Mouse (Mus musculus): ENCODE measurements around the gene Inhbc.
A peak's percentile ranks its signal among the peaks of the same experiment; 100 is the strongest.

Gene Inhbc

DNA sequence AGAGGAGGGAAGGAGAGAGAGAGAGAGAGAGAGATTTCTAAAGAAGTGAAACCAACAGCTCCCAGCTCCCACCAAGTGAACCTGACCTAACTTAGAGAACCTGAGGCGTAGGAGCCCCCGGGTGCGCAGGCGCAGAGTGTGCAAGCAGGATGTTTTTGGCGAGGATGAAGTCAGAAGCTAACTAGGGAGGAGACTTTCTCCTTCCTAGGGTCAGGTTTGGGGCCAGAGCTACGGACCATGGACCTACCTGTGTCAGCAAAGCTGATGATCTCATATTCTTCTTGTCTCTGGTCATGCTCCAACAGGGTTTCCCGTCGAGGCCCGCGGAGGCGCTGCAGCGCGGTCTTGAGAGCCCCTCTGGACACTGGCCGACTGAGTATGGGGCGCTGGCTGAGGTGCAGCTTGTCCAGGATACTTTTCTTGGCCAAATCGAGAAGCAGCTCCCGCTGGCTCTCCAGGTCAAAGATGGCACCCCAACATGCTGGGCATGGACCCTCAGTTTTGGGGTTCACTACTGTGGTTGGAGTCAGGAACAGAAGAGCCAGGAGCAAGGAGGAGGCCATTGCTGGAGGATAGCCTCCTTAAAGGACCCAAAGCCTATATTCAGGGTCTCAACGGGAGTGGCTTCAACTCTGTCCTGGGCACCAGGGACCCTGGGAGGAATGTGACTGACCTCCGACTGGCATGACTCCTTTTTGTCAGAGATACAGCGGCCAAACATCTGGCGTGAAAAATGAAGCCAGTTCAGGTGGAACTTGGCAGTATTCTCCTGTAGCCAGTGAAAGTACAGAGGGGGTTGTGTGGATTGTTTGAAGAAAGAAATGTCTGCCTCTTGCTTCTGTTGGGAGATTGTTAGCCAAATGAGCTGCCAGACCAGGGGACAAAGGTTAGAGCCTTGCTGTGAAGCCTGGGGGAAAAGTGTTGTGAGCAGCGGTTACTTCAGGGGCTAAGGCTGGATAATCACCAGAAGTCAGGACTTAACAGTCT is at the start of gene Inhbc:
Inhbc (minus strand) TSS at position 598 of the 987 bp plus-strand sequence.
- no peak for DNase-seq (ENCODE audit: low spot score in 2 of 2)

GRCm38 (mm10) chr10:127414141-127414540 is 43.9 kb upstream of the Inhbc start:
- DNase-seq (ENCODE audit: low spot score in 2 of 2): no peak

GRCm38 (mm10) chr10:127413585-127413984 is 43.4 kb upstream of the Inhbc start:
- DNase-seq (ENCODE audit: low spot score in 2 of 2): no peak

DNA sequence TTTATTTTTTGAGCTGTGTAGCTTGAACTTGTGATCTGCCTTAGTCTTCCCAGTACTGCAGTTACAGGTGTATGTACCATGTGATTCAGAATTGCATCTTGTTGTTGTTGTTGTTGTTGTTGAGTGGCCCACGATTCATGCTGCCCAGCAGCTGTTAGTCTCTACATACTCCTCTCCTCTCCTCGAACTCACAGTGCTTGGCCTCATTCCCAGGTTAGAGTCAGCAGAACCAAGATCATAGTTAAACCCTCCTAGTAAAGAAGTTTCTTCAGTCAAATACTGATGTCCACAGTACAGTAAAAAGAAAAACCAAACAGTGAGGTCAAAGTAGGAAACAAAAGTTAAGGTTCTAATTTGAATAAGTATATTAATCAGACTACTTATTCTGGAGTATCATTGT is 42.5 kb upstream of the Inhbc start:
- no peak for DNase-seq (ENCODE audit: low spot score in 2 of 2)

GRCm38 (mm10) chr10:127412101-127412500 is 41.9 kb upstream of the Inhbc start:
- DNase-seq (ENCODE audit: low spot score in 2 of 2): no peak

DNA sequence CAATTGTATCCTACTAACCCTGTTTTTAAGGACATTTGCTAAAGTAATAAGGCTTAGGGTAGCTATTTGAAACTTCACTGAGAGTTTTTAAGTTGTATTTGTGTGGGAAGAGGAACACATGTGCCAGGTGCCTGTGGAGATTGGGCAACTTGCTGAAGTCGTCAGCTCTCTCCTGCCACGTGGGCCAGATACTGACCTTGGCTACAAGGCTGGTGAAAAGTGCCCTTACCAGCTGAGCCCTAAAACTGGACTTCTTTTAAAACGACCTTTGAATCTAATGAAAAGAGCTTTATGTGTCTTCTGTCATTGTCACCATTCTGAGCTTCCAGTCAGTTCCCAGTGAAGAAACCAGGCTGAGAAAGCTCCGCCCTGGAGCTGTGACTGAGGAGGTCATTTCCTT is 37.2 kb upstream of the Inhbc start:
- DNase-seq (ENCODE audit: low spot score in 2 of 2): no peak

DNA sequence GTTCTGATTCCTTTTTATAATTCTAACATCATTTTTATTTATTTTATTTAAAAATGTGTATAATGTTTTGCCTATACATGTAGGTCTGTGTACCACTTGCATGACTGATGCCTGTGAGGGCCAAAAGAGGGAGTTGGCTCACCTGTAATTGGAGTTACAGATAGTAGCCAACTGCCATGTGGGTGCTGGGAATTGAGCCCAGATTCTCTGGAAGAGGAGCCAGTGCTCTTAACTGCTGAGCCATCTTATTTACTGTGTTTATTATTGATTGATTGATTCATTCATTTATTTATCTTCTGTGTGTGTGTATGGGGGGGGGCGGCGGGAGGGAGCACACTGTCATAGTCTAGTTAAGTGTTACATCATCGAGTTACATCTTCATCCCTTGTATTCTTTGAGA is 34.5 kb upstream of the Inhbc start:
- DNase-seq (ENCODE audit: low spot score in 2 of 2): no peak

- DNase-seq (ENCODE audit: low spot score in 2 of 2): no peak
Measured at GRCm38 (mm10) chr10:127391774-127392173, 21.5 kb upstream of the Inhbc start.

- DNase-seq (ENCODE audit: low spot score in 2 of 2): no peak
Measured at GRCm38 (mm10) chr10:127381743-127382134, 11.5 kb upstream of the Inhbc start.

DNA sequence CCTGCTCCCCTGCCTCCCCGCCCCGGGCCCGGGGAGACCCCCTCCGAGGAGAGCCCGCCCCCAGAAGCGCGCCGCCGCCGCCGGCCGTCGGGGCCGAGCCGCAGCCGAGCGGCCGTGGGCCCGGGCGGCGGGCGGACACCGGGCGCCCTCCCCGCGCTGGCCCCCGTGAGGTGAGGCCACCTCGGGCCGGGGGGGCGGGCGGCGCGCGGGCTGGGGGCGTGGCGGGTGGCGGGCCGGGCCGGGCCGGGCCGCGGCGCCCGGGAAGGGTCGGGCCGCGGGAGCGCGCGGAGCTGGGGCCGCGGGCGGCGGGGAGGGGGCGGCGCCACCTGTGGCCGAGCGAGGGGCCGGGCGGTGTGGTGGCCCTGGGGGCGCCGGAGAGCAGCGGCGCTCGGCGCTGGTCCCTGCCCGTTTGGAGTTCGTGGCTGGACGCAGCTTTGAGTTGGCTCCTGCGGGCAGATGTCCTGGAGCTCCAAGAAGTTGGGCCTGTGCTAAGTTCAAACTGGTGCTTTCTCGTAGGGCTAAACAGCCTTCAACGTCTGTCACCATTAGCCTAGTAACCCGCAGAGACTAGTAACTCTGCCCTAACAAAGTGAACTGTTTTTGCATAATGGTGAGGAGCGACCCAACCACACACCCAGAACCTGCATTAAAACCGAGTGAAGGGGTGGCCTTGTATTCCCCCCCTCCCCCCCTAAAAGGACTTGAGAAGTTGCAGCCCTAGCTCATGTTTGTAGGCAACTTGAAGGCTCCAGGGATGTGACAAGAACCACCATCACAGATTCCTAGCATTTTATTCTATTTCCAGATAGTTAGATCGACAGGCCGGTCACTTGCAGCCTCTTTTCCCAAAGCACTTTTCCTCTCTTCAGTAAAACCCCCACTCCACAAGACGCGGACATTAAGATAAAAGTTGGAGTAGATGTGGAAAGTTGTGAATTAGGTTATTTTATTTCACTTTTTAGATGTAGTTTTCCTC is 10.8 kb upstream of the Inhbc start:
- peak; percentile 30 to 51 for DNase-seq (ENCODE audit: low spot score in 2 of 2)

GRCm38 (mm10) chr10:127380251-127380691 is 10.0 kb upstream of the Inhbc start, which contains the start of gene R3hdm2:
TSS of gene R3hdm2 (plus strand) at chr10:127380327.
- peak; percentile 73 to 84 for DNase-seq (ENCODE audit: low spot score in 2 of 2)

GRCm38 (mm10) chr10:127379654-127380053 is 9.4 kb upstream of the Inhbc start:
- no peak for DNase-seq (ENCODE audit: low spot score in 2 of 2)

- DNase-seq (ENCODE audit: low spot score in 2 of 2): no peak
Measured at GRCm38 (mm10) chr10:127377700-127378099, 7.5 kb upstream of the Inhbc start.

GRCm38 (mm10) chr10:127371023-127371422 is 792 bp upstream of the Inhbc start:
- no peak for DNase-seq (ENCODE audit: low spot score in 2 of 2)

DNA sequence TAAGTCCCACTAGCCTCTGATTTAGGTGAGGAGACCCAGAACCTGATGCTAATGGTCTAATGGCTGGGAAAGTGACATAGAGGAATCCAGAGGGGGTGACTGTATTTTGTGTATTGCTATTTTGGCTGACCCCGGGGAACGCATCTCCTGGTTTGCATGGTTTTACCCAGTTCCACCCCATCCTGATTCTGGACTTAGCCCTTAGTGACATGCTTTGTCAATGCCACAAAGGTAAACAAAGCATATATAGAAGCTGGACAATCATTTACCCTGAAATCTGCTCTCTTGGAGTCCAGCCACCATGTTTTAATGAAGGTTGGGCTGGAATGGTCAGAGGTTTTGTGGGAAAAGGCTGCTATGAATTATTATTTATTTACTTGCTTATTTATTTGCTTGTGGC is 2.0 kb downstream of the Inhbc start:
- no peak for DNase-seq (ENCODE audit: low spot score in 2 of 2)

GRCm38 (mm10) chr10:127367116-127367515 is 3.1 kb downstream of the Inhbc start:
- DNase-seq (ENCODE audit: low spot score in 2 of 2): no peak

GRCm38 (mm10) chr10:127360714-127361113 is 9.5 kb downstream of the Inhbc start:
- no peak for DNase-seq (ENCODE audit: low spot score in 2 of 2)

- no peak for DNase-seq (ENCODE audit: low spot score in 2 of 2)
Measured at GRCm38 (mm10) chr10:127355336-127355735, 14.9 kb downstream of the Inhbc start.

DNA sequence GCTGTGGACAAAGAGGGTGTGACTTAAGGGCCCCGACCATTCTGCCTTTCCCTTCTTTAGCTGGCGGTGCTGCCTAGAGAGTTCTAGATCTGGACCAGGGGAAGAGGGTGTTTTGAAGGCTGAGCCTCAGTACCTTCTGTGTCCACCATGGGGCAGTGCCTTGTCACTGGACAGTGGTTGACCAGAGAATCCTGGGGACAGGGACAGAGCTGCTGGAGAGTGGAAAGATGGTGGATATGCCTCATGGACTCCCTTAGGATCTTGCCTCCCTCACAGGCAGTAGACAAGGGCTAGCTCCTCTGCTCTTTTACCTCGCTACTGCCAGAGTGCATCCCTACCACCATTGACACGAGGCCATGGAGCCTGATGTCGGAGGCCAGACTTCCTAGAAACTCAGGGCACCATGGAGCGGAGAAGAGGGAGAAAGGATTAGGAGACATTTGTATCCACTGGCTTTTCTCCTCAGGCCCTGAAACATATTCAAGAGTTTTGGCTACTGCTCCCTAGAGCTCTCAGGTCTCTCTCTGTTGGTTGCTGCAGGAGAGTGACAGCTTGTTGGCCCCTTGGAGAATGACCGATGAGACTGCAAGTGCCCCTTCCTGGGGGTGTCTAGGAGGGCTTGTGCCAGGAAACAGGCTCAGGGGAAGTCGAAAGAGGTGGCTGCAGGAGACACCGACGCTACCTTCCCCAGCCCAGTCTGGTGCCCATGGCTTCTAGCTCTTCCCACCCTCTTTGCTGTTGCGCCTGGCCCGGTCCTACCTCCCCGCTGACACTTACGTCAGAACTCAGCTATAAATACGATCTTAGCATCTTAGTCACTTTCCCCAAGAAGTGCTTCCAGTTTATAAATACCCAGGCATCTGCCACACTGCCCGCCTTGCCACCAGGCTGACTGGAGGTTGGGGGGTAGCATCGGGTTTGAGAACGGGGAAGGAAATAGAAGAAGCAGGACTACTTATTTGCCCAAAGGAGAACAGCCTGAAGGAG is 16.0 kb downstream of the Inhbc start, which contains the start of gene Inhbe:
Inhbe (minus strand) TSS at position 503 of the 987 bp plus-strand sequence.
- no peak for DNase-seq (ENCODE audit: low spot score in 2 of 2)

GRCm38 (mm10) chr10:127352766-127353165 is 17.5 kb downstream of the Inhbc start:
- DNase-seq (ENCODE audit: low spot score in 2 of 2): no peak

DNA sequence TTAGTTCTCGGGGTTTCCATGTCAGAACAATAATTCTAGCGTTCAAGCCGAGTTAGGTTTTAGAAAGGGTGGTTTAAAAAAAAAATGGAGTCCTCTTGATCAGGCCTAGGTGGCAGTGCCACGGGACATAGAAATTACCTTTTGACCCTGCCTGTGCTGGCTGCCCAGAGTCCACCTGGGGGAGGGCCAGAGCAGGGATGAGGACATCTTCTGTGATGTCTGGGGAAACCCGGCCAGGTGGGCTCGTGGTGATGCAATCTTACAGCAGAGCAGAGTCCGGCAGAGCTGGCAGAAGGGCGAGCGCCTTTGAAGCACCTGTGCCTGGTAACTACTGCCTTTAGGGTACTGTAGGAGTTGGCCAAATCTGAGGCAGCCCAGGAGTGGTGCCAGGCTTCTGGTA is 18.0 kb downstream of the Inhbc start:
- no peak for DNase-seq (ENCODE audit: low spot score in 2 of 2)

Data from urinary bladder, adult 18-20 months (tissue).